Mouse (Mus musculus): ENCODE measurements around the gene Acaca.

Acaca gene

DNA sequence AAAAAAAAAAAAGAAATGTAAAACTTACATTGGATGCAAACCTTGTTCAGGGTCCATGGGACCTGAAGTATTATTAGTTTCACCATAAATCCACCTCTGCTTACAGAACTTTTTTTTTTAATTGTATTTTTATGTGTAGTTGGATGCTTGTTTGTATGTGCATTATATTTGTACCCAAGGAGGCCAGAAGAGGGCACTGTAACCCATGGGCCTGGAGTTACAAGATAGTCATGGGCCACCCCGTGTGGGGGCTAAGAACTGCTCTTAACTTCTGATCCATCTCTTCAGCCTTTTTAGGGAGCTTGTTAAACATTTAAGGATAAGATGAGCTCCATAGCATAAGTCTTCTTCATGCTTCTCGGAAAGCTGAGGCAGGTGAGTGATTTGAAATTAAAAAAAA, 21.4 kb downstream of the Acaca start:
- DNase-seq, result peak; percentile 28

GRCm38 (mm10) chr11:84156535-84157262, 27.2 kb downstream of the Acaca start:
- no peak for DNase-seq

- DNase-seq, result no peak
These were observed 34.7 kb downstream of the Acaca start for GRCm38 (mm10) chr11:84164123-84164522.

GRCm38 (mm10) chr11:84164561-84164960, 35.1 kb downstream of the Acaca start:
- no peak for DNase-seq

- DNase-seq, result no peak
These were observed 37.6 kb downstream of the Acaca start, which contains the start of gene Gm11437 for GRCm38 (mm10) chr11:84167046-84167526. Gene Gm11437, minus strand, starts transcription at chr11:84167476.

- DNase-seq, result peak; percentile 78
These were observed 39.3 kb downstream of the Acaca start for GRCm38 (mm10) chr11:84168701-84169288.

DNA sequence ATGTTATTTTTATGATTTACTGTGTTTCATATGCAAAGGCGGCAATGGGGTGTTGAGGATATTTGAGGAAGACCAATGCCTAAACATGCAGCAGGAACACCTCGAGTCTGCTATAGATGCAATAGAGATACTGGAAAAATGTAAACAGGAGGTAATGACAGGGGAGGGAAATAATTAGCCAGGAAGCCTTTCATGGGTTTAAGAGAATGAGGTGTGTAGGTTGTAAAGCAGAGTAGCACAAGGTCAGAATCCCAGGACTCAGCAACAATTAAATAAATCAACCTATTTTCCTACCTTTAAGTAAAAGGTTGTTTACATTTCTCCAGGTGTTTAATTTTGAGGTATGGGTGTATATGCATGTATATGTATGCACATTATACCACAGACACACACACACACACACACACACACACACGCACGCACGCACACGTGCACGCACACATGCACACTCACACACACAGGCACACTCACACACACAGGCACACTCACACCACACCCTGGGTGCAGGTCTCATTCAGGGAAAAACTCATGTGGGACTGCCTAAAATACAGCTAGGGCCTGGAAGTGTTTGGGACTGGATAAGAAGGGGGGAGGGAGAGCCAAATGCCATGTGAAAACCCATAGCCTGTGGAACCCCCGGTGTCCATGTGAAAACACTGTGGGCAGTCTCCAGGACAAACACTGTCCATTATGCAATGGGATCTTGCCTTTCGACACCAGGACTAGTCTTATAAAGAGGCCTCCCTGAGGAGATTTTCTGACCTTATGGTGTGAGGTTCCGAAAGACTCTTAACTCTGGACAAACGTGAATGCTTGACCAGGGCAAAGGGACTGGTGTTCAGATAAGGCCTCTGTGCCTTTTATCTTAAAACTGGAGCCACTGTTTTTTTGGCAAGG, 43.3 kb downstream of the Acaca start:
- DNase-seq, result no peak

GRCm38 (mm10) chr11:84178571-84178970, 49.1 kb downstream of the Acaca start:
- DNase-seq, result no peak

GRCm38 (mm10) chr11:84179226-84179953, 49.9 kb downstream of the Acaca start:
- DNase-seq, result peak; percentile 97

DNA sequence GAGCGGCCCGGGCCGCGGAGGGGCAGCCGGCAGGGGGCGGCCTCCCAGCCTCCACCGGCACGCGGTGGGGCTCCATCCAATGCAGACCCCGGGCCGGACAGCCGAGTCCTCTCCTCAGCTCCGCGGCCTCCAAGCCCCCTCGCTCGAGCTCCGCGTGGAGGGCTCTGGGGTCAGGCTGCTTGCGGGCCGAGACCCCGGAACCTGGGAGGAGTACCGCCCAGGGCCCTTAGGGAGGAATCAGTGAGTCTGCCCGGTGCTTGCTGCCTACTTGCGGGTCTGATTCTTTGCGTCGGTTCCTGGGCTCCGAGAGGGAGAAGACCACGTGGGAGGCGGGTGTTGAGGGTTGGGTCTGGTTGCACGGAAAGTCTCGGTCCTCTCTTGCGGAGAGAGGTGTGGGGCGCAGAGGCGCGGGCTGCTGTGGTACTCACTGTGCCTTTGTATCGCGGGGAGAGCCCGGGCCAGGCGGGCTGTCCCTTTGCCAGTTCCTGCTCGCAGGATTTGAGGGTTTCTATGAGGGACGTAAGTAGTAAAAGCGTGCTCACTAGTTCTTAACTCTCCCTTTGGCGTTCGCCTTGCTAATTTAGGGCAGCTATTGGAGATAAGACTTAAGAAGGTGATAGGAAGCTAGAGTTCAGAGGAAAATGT, 50.6 kb downstream of the Acaca start:
- DNase-seq, result peak; percentile 75

DNA sequence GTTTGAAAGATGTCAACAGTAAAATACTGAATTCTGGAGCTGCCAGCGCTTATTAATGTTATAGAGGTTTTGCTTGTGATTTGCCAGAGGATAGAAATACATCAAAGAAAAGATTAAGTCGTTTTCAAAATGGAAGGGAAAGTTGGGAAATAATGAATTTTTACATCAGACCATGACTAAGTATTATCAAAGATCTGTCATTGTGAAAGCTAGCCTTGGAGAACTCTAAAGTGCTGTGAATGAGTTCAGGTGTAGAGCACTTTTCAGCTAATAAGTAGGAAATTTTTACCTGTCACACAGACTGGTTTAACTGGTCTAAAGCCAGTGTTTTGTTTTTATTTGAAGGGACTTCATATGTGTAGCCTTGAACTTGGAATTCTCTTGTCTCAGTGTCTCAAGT, 51.8 kb downstream of the Acaca start:
- peak; percentile 39 for DNase-seq

DNA sequence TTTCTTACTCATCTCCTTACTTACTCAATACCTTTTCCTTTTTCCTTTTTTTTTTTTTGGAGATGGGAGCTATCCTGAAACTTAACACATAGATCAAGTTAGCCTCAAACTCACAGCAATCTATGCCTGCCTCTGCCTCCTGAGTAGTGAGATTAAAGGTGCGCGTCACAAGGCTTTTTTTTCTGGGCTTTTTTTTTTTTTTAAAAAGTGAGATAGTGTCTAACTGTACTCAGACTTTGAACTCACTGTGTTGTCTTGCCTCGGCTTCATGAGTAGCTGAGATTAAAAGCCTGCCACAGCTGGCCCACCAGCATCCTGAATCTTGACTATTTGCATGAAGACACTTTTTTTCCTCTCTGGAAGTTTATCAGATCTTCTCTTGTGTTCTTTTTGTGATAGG, 59.1 kb downstream of the Acaca start:
- DNase-seq, result no peak

- DNase-seq, result no peak
These were observed 61.2 kb downstream of the Acaca start for GRCm38 (mm10) chr11:84190581-84191233.

GRCm38 (mm10) chr11:84193249-84193648, 63.8 kb downstream of the Acaca start:
- DNase-seq, result peak; percentile 33

DNA sequence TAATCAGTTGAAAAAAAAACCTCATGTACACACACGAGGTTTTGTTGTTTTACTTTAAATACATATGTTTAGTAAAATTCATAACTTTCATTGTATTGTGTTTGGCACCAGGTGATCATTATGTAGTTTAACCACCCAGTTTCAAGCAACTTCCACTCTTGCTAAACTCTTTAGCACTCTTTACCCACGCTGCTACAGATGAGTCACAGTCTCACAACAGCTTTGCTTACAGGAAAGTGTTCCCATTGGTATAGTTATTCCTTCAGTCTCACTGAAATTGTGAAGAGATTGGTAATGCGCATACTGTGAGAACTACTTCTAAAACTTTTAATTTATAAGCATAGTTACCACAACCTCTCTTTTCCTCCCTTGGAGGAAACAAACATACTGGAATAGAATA, 65.3 kb downstream of the Acaca start:
- DNase-seq, result no peak

DNA sequence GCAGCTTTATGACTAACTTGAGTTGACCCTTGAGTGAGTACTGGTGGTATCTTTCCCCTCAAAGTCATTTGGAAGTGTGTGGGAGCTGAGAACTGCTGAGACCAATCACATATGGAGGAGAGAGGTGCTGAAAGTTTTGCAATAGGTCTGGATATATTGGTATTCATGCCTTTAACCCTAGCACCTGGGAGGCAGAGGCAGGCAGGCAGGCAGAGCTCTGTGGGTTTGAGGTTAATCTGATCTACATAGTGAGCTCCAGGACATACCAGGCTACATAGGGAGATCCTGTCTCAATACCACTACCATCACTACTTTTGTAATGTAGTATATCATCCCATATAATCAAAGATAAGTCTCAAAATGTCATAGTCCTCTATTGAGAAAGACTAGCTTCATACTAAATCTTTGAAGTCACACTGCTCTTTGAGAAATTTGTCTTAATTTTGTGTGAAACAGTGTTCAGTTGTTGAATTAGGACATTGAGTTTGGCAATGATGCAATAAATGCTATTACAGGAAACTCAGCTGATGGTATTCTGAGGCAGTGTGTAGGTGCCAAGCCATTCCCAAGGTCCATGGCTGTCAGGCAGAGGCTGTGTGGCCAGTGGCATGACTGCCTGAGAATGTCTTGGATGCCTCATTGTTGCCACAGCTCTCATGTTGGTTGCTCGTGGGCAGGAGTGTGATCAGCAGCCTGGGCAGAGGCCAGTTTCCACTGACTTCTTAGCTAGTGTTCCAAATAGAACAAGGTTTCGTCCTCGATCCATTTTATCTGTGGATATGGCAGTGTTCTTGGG, 68.3 kb downstream of the Acaca start:
- peak; percentile 17 for DNase-seq

DNA sequence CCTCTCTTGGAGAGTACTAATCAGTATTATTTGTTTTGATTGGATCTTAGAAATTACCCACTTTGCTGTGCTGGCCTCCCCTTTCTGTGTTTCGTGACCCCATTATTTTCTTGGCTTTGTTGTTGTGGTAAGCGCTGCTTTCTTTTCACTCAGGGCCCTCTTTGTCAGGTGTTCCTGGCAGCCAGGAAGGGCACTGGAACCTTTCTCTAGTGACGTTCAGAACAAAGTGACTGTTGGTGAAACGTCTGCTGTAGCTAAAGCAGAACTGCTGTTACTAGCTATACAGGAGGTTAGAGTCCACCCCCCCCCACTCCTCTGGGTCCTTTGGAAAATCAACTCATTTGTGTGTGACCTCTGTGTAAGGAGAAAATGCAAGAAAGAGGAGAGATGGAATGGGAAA, 76.3 kb downstream of the Acaca start:
- no peak for DNase-seq

GRCm38 (mm10) chr11:84210876-84211275, 81.4 kb downstream of the Acaca start:
- DNase-seq, result no peak

- DNase-seq, result no peak
These were observed 89.5 kb downstream of the Acaca start for GRCm38 (mm10) chr11:84218951-84219350.

DNA sequence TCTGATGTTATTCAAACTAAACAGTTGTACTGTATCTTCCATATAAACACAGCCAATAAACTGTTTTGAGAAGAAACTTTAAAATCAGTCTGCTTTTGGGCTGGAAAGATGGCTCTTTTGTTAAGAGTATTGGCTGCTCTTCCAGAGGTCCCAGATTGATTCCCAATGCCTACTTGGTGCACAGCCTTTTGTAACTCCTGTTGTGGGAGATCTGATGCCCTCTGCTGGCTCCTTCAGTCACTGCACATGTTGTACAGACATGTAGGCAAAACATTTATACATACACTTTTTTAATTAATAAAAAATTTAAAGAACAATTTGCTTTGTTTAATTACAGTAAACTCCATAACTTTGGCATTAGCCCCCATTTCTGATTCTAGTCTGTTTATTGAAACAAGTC, 114.1 kb downstream of the Acaca start:
- DNase-seq, result peak; percentile 82

DNA sequence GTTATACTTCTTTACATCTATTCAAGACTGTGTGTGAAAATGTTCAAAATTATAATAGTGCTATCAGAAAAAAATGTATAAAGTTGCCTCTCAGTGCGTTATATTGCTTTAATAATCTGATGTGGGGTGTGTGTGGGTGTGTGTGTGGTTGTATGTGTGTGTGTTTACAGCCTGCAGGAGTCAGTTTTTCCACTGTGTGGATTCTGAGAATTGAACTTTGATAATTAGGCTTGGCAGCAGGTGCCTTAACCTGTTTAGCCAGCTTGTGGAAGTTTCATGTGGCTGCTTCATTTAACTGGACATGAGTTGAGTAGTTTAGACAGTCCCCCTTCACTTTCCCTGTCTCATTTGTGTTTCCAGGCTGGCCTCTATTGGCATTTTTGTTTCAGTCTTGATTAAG, 117.9 kb downstream of the Acaca start:
- DNase-seq, result no peak
